Mouse (Mus musculus): ENCODE data around the gene Muc2.

DNA sequence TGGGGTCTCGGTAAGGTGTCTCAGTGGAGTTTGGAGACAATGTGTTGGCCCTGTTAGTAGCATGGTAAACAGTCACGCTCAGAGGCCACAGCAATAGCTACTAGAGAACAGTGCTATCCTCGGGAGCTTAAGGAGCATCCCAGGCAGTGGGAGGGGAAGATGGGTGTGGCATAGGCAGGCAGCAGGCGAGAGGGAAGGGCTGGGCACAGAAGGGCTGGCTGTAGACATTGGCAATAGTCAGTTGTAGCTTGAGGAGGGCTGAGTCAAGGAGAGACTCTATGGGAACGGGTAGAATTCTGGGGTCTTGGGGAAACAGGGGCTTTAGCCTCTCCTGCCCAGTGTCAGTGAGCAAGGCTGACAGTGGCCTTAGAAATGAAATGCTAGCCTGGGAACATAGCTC lies 27.9 kb upstream of the Muc2 start:
- TF ChIP-seq CTCF (IDR thresholded peaks at IDR 0.05) (no peak), POLR2A (IDR thresholded peaks at IDR 0.05; ENCODE audit: insufficient read depth, low read depth, low read length) (no peak)
